Mouse (Mus musculus) megakaryocyte progenitor cell, adult 5-6 weeks (primary cell): ENCODE measurements around the gene Gemin7. TPM values are rescaled to one million over a fixed set of nuclear protein-coding genes. Genes with fewer than 3 reads are reported as not detected.

Experiments used
- ATAC-seq: replicated peaks from 2 replicates; pipeline ENCODE4 v1.8.0; 2016; ENCODE audit warnings: mild to moderate bottlenecking, moderate TSS enrichment, inconsistent platforms; ENCODE audit not compliant: poor library complexity
- total RNA-seq, 2 experiments: library from RNA; stranded (forward) in 1 of 2; stranded (reverse) in 1 of 2; fragments of 157-497, 149-512 nt in 1 of 2; fragments of 200-1000 nt in 1 of 2; gene quantifications; 2 replicates each; pipeline versions ENCODE4 v1.2.3 to v1.2.4; 2015 to 2017

Gene Gemin7
- total RNA-seq, 2 experiments from 2014 or later, result 33.5 to 73.4 TPM

DNA sequence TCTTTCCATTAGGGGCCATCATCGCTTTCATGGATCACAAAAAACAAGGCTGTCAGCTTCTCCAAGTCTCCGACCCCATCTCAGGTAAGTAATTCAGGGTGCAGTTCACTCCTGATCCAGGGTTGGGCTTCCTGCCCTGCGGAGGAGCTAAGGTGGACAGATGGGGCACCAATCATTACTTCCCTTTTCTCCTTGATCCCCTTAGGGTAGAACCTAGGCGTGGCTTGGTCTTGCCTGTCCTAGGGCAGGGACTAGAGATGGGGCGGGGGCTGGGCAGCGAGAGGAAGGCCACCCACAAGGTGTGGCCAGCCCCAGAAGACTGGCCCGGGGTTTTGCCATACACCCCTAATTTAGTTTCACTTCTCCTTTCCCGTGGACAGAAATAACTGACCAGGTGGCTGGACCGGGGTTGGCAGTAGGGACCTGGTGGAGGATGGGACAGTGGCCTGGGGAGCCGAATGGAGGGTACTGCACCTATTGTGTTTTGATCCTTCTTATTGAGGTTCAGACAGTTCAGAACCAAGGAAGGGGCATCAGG is 551 bp upstream of the Gemin7 start:
- ATAC-seq, result peak; percentile 70

DNA sequence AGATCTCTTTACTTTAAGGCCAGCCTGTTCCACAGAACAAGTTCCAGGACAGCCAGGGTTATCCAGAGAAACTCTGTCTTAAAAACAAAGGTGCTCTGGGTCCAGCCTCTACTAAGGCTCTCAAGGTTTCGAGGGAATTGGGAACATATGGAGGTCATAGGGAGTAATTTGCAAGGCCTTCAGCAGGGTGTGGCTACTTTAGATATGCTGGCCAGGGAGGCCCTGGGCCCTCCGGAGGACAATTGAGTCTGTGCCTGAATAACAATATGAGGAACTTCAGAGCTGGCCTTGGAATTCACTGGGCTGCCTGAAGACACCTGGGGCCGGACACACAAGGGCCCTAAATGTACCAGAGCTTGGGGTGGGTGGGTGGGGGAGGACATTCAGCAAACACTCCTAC is 1.8 kb downstream of the Gemin7 start:
- no peak for ATAC-seq

DNA sequence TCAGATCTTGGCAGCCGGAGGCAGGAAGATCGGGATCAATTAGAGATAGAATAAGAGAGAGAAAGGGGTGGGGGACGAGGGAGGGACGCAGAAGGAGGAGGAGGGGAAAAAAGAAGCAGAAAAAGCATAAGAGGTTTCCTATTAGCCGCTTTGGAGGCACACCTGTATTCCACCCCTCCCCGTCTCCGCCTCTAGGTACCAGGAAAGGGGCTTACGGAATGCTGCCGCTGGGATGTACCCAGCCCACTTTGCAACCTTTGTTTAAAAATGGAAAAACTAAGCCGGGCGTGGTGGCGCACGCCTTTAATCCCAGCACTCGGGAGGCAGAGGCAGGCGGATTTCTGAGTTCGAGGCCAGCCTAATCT is 3.6 kb downstream of the Gemin7 start:
- ATAC-seq, result no peak

DNA sequence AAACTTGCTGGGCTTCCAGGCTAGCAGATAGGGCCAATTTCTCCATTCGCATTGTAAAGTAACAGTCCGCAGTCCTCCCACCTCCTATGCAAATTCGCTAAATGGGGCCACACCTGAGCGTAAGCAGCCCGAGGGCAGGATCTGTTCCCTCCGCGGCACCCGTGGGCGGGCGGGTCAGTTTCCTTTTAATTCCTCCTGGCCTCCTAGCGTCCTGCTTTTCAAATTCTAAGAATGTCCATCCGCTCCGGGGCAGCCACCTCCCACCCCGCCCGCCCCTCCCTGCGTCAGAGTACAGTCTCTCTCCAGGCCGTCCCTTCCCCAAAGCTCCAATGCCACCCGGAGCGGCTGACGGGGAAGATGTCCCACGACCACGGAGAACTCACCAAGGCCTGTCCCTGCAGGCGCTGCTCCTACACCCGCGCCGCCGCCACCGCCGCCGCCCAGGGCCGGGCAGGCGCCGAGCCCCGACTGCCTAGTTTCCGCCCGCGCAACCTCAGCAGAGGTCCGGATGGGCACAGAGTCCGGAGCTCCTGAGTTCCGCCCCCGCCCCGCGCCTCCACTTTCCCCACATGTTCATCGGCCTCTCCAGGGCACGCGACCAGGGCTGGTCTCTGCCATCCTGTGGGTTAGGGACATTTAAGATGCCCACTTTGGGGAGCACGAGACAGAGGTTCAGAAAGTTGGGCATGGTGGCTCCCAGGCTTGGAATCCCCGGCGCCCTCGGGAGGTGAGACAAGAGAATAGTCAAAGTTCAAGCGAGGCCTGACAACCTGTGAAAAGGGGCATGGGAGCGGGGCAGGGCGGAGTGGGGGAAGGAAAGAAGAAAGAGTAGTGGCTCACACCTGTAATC is 4.2 kb downstream of the Gemin7 start:
- ATAC-seq, result peak; percentile 76

DNA sequence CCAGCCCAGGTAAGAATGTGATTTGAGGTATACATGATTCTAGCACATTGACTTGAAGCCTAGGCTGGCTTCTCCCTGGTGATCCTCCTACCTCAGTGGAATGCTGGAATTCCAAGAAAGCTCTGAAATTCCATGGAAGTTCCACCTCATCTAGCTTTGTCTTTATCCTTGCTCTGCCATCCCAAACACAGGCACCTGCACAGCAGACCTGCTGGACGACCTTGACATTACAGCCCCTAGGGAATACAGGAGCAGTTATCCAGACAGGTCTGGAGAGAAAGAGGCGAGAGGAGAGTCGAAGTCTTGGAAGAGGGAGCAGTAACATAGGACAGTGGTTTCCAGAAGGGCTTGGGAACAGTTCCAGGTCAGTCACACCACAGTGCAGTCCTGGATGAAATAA is 7.7 kb downstream of the Gemin7 start:
- no peak for ATAC-seq

DNA sequence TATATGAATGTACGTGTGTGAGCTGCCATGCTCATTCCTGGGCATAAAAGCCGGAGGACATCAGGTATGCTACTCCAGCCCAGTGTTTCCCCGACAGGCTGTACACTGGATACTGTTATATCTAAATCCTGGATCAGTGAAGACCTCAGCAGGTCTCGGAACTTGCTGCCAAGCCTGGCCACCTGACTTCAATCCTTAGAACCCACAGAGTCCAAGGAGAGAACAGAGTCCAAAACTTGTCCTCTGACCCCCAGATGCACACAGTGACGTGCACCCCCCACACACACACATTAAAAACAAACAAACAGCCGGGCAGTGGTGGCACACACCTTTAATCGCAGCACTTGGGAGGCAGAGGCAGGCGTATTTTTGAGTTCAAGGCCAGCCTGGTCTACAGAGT is 10.0 kb downstream of the Gemin7 start:
- ATAC-seq, result no peak

DNA sequence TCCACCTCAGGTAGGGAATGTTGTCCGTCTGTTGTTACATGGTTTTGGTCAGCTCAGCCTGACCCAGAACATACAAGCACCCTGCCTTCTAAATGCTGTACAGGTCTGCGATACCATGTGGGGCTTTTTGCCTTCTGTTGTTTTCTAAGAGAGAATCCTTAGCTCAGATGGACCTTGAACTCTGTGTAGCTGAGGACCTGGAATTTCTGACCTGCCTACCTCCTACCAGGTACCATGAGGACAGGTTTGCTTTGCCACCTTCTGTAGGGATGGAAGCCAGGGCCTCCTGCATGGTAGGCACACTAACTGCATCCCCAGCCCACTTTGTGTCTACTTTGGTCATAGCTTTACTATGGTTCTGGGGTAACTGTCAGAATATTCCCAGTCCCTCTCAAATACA is 11.6 kb downstream of the Gemin7 start:
- ATAC-seq, result no peak

DNA sequence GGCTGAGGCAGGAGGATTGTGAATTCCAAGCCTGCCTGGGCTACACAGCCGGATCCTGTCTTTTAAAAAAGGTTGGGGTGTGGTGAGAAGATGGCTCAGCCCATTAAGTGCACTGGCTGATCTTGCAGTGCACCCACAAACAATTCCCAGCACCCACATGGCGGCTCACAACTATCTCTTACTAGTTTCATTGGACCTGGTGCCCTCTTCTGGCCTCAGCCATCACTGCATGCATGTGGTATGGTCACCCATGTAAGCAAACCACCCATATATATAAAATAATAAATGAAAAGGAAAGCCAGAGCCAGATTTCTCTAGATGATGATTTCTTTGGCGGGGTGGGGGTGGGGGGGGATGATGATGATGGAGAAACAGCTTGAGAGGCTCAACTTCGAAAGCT is 12.9 kb downstream of the Gemin7 start:
- no peak for ATAC-seq

DNA sequence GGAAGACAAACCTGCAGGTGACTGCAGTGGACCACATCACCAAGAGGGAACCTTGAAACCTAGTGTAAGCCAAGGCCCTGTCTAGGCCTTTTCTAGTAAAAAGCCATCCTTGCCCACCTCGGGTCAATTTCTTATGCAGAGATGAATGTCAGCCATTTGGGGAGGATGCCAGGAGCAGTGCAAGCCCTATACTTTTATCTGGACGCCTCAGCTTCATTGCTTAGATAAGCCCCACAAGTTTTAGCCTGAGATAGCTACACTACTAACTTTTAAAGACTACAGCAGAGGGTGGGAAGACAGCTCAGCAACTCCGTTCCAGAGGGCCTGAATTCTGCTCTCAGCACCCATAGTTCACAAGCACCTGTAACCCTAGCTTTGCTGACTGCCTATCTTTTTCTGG is 13.5 kb downstream of the Gemin7 start:
- peak; percentile 63 for ATAC-seq

DNA sequence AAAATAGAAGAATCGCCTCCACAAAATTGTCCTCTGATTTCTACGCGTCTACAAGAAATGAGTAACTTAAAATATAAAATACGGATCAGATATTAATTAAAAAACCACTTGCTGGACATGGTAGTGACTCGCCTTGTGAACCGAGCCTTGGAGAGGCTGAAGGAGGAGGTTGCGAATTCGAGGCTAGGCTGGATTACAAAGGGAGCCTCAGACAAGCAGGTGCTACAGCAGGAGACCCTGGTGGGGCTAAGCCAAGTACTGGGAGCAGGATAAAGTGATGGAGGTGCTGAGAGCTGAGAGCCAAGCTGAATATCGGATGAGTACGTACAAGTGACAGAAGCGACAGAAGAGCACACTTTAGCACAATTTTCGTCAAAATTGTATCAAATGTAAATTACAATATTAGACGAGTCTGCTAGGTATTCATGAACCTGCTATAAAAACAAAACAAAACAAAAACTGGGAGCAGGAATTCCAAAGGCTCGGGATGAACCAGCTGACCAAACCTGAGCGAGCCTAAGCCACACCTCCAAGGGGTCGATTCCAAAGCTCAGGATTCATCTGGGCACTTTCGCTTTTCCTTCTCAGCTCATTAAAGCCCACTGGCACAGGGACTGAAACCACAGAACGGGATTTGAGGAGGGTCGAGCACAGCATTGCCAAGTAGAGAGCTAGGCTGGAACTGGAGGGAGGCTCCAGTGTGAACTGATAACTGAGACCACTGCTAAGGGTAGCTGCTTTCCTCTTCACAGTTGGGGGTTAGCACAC is 14.6 kb downstream of the Gemin7 start, which contains the start of gene Ppp1r37:
Gene Ppp1r37, minus strand, starts transcription at position 434 of the 768 bp plus-strand sequence.
- no peak for ATAC-seq

DNA sequence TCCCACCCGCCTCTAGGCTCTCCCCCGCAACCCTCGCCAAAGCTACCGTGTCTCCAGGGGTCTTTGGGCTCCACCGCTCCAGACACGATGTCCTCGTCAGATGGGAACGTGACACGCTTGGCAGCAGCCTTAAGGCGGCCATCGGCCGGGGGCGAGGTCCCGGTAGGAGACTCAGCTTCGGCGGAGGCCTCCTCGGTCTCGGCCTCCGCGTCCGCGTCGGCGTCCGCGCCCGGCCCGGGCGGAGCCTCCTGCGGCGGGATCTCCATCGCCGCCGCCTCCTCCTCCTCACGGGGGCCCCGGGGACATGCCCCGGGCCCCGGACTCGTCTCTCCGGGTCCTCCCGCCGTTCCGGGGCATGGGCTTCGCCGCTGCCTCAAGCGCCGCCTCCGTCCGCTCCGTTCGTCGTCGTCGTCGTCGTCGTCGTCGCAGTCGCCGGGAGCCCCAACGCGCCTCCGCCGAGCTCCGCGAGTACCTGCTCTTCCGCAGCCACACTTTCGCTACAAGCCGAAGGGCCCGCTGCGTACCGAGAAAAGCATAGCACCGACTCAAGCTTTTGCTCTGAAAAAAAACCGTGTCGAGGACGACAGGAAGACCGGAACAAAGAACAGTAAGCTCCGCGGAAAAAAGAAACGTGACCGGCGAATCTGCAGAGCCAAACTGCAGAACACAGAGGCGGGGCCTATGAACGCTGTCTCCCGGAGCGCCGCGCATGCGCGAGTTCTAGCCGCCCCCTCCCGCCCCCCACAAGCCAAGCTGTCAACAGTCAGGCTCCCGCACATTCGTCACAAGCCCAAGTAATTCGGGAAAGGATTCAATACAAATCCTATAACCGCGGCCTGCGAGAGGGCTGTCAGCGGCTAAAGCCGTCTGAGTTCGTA is 15.4 kb downstream of the Gemin7 start:
- peak; percentile 67 for ATAC-seq

DNA sequence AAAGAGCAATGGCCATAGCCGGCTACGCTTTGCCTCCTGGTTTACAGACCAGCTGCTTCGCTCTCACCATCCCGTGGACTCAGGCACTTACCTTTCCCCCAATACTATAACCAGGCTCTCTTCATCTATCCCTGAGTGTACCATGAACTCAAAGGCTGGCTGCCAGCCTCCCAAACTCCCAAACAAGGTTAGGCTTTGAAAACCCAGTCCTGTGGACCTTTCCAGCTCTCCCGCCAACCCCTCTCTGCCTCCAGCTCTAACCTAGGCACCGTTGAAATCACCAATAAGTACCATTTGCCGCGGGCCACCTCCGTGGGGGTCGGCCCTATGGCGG is 16.0 kb downstream of the Gemin7 start:
- ATAC-seq, result no peak

DNA sequence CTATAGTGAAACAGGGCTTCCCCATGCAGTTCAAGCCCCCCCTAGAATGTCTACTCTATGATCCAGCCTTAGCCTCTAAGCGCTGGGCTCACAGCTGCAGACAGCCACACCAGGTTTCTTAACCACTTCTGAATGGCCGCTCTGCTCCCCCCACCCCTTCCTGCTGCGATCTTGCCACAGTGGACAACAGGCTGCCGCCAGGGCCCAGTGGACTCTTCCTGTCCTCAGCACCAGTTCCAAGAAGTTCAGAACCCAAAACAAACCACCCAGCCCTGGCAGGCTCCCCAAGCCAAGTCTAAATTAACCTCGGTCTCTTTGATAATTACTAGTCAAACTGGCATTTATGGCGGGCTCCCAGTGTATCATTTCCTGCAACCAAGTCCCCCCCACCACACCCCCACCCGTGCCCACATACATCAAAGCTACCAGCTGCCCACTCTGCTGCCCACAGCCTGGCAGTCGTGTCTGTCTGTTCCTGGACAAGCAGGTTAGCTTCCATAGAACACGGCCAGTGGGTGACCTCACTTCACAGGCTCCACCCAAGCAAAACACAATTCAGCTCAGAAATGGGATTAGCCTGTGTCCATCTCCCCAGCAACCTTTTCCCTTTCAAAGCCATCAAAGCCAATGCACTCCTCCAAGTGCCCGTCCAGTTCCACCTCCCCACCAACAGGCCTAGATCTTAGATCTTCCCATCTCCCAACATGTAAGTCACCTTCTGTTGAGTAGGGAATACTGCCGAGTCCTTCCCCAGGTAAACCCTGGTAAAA is 16.7 kb downstream of the Gemin7 start:
- no peak for ATAC-seq

DNA sequence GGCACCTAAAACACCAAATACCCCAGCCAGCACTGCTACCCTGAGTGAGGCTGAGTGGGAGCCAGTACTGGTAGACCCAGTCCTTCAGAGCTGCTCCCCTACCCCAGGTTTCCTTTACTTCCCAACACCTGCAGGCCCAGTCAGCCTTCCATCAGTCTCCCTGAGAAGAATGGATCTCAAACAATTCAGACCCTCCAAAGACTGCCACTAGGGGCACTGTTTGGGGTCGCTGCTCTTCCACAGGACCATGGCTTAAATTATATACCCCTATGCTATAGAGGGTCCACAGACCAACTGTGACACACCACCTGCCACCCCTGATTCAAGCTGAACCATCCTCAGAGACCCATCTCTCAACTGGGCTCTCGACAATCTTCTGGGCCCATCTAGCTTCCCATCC is 18.4 kb downstream of the Gemin7 start:
- ATAC-seq, result peak; percentile 26; the same call in 1 of the 2 replicates

DNA sequence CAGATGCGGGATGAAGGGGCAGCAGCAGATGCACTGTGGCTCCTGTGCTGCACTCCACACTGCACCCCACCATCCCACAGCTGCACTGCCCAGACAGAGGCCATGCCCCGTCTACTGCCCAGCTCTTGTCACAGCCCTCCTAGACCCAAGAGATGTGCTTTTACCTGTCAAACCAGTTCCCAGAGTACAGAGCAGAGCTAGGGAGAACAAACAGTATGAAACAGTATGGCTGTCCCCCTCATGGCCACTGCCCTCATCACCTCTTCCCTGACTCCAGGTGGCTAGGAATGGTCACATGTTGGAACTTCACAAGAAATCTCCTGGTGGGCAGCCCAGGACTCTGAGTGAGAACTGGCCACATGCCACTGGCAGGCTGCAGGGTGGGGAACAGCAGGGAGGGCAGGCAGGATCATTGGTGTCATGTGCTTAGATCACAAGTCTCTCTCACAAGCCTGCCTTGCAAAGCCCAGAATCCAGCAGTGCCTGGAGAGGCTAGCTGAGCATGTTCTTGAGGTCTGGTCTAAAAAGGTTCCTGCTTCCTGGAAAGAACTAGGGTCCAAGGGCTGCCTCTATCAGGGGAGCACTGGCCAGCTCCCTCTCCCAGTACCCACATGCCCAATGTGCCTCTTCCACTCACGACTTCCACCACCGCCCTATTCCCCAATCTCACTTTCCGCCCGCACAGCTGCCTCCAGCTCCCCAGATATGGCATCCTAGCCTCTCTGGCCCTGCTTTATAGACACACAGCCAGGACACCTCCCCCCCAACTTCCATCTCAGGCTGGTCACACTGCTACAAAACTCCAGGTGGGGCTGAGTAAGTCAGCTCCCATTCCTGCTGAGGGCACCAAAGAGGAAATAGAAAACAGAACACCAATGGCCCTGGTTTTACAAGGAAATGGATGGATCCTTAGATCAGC is 19.2 kb downstream of the Gemin7 start:
- no peak for ATAC-seq

DNA sequence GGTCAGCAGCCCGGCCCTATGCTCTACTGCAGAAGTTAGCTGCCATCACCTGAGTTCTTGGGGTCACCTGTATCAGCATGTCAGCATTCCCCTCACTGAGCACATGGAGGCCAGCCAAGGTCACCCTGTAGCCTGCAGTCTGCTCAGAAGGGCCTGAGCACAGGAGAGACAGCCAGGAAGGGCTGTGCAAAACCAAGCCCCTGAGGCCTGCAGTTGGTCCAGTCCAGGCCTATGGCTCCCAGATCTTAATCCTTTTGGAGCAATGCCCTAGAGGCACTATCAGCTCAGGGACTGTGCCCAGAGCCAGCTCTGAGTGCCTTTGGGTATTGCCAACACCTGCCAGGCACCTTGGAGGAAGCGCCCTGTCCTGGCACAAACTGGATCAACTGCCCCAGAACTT is 20.3 kb downstream of the Gemin7 start:
- ATAC-seq, result no peak

DNA sequence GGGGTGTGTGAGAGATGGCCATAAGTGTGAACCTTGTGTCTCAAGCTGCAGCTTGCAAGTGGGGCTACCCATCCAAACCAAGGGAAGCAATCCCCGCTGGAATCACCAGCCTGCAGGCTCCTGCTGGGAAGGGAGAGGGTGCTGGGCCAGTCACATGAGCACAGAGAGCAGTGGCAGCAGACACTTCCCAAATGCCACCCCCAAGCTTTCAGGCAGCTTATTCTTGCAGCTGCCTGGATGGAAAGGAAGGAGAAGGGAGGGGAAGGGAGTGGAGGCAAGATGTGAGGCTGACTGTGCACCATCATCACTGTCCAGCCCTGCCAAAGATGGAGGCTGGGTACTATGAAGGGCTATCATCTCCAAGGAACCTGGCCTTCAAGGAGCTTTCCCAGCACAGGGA is 23.2 kb downstream of the Gemin7 start:
- no peak for ATAC-seq

DNA sequence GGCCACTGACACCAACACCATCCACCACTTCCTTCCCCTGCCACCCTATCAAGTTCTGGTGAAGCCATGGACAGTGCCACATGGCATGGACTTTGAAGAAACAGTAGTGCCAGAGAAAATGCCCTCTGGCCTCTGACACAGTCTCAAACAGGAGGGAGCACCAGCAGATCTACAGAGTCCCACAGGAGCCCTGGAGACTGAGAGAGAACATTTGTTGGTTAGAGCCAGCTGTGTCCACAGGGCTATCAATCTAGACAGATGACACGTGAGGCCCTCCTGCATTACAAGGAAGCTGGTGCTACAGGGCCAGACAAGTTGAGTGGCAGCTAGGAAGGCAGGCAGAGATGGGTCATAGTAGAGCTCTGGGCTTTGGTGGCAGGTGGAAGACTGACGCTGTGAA is 25.0 kb downstream of the Gemin7 start:
- no peak; the same call in 1 of the 2 replicates for ATAC-seq

DNA sequence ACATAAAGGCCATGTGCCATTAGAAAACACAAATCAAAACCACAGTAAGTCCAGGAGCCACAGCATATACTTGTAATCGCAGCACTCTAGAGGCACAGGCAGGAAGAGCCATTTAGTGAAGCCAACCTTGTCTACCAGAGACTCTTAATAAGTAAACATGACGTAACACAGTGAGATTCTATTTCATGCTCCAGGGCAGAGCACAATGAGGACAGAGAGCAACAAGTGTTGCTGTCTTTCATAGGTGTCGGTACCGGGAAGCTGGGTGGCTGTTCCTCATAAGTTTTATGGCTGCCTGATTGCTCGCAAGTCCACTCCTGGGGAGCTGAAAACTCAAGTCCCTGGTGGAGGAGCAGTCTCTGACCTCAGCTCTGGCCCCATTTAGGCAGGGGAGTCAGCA is 25.8 kb downstream of the Gemin7 start:
- no peak for ATAC-seq
